Mouse (Mus musculus): Measurements from ENCODE around the gene Prkch. TPM values are rescaled to one million over a fixed set of nuclear protein-coding genes. Genes with fewer than 3 reads are reported as not detected.

Prkch gene
- polyA plus RNA-seq, 1 experiment from 2014 or later, result 14.3 TPM

DNA sequence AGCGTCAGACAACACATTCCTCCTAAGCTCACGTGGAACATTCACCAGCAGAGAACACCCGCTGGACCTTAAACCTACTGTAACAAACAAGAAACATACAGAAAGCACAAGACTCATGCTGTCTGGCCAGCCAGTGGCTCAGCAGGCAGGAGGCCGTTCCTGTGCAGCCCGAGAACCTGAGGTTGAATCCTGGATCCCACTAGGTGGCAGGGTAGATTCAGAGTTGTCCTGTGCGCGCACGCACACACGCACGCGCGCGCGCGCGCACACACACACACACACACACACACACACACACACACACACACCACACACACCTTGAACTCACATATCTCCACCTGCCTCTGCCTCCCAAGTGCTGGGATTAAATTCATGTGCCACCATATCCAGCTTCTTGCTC lies 110.5 kb downstream of the Prkch start:
- Histone ChIP-seq H3K27ac (no peak overlapping the region), H3K27me3 (replicated peaks) (no peaks in the 10 kb centered on the region), H3K4me2 (replicated peaks) (no peak overlapping the region), H3K9ac (no peak overlapping the region), H3K4me1 (peaks cover 6% of the 10 kb centered on the region; the same call in 1 of the 2 replicates), H3K4me3 (no peak overlapping the region), H3K36me3 (no peaks in the 10 kb centered on the region), H3K9me3 (no peaks in the 10 kb centered on the region)
- ATAC-seq (ENCODE audit: low FRiP score, low read depth), result no peak
- WGBS, result 82% methylated on average over 16 of the region's 16 CpGs

DNA sequence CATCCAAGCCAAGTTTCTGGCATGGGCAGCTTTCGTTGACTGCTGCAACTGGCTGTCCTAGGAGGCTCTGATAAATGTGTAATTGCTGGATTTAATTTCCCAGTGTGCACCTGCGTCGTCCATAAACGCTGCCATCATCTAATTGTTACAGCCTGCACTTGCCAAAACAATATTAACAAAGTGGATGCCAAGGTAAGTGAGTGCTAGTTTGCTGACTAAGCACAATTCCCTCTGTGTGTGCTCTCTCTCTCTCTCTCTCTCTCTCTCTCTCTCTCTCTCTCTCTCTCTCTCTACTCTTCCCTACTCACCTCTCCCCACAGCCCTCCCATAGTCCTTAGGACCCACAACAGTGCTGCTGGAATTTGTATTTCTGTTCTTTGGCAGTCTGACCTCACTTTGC lies 111.5 kb downstream of the Prkch start:
- Histone ChIP-seq H3K27ac (no peak overlapping the region), H3K27me3 (replicated peaks) (no peaks in the 10 kb centered on the region), H3K4me2 (replicated peaks) (no peak overlapping the region), H3K4me3 (no peak overlapping the region), H3K4me1 (peaks cover 6% of the 10 kb centered on the region; the same call in 1 of the 2 replicates), H3K9ac (no peak overlapping the region), H3K36me3 (no peaks in the 10 kb centered on the region), H3K9me3 (no peaks in the 10 kb centered on the region)
- ATAC-seq (ENCODE audit: low FRiP score, low read depth), result no peak
- WGBS, result 76% methylated on average over 4 of the region's 4 CpGs

DNA sequence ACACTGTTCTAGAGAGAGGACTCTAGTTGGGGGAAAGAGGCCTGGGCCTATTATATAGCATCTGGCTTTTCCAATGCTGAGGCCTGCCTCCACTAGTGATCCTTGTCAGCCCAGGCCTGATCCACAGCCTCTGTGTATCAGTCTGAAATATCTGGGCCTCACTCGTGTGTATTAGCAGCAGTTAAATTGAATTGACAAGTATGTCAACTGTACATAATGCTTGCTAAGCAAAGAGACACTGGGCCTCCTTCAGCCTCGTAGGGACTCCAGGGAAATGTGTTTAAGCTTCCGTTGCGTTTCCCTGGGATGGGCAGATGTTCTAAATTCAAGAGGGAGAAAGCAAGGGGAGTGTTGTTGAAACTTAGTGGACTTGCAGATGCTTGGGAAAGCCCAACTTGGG lies 112.3 kb downstream of the Prkch start:
- WGBS, result 85% methylated on average over 4 of the region's 4 CpGs
- H3K4me1 ChIP-seq, result peaks cover 6% of the 10 kb centered on the region; the same call in 1 of the 2 replicates
- ATAC-seq (ENCODE audit: low FRiP score, low read depth), result no peak

DNA sequence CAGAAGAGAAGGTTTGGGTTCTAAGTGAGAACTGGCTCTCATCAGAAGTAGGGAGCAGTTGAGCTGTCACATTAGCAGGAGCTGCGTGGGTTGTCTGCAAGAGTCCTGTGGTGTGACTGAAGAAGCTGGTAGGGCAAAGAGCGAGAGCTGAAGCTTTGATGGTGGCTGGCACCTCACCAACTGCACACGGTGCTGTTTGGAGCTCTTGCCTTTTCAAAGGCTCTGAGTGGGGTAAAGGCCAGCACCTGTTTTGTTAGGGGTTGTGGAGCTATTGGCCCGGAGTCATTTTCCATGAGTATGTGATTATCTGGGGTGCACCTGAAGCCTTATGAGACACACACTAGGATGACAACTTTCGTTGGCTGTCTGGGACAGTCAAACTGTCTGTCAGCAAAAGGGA lies 113.8 kb downstream of the Prkch start:
- no peak overlapping the region for H3K4me3 ChIP-seq
- H3K9me3 ChIP-seq, result no peaks in the 10 kb centered on the region
- no peak overlapping the region for H3K27ac ChIP-seq
- H3K4me1 ChIP-seq, result peaks cover 6% of the 10 kb centered on the region; the same call in 1 of the 2 replicates
- WGBS, result 92% methylated on average over 5 of the region's 5 CpGs
- no peaks in the 10 kb centered on the region for H3K27me3 ChIP-seq (replicated peaks)
- no peak for ATAC-seq (ENCODE audit: low FRiP score, low read depth)
- no peaks in the 10 kb centered on the region for H3K36me3 ChIP-seq
- H3K9ac ChIP-seq, result no peak overlapping the region
- H3K4me2 ChIP-seq (replicated peaks), result no peak overlapping the region

More for the DNA sequence above, 112.3 kb downstream of the Prkch start:
- no peak overlapping the region for H3K4me2 ChIP-seq (replicated peaks)
- no peak overlapping the region for H3K27ac ChIP-seq
- H3K4me3 ChIP-seq, result no peak overlapping the region
- H3K9me3 ChIP-seq, result no peaks in the 10 kb centered on the region
- no peaks in the 10 kb centered on the region for H3K36me3 ChIP-seq
- H3K9ac ChIP-seq, result no peak overlapping the region
- H3K27me3 ChIP-seq (replicated peaks), result no peaks in the 10 kb centered on the region

DNA sequence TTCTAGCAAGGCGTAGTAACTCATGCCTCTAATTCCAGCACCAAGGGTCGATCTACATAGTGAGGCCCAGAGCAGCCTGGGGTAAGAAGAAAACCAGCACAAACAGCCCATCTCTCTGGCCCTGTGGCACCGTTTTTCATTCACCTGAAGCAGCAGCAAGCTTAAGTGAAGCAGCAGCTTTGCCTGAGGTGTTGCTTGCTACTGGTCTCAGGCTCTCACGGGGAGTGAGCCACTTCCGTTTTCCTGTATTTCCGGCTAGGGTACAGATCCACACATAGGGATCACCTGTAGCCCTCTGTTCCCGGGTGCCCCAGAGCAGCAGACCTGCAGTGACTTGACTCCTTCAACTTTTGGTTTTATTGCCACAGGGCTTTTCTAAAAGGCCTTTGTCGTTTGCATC lies 114.2 kb downstream of the Prkch start:
- Histone ChIP-seq H3K36me3 (no peaks in the 10 kb centered on the region), H3K4me2 (replicated peaks) (no peak overlapping the region), H3K4me1 (peaks cover 6% of the 10 kb centered on the region; the same call in 1 of the 2 replicates), H3K4me3 (no peak overlapping the region), H3K9ac (no peak overlapping the region), H3K27me3 (replicated peaks) (no peaks in the 10 kb centered on the region), H3K9me3 (no peaks in the 10 kb centered on the region), H3K27ac (no peak overlapping the region)
- ATAC-seq (ENCODE audit: low FRiP score, low read depth), result no peak
- 72% methylated on average over 8 of the region's 8 CpGs for WGBS

DNA sequence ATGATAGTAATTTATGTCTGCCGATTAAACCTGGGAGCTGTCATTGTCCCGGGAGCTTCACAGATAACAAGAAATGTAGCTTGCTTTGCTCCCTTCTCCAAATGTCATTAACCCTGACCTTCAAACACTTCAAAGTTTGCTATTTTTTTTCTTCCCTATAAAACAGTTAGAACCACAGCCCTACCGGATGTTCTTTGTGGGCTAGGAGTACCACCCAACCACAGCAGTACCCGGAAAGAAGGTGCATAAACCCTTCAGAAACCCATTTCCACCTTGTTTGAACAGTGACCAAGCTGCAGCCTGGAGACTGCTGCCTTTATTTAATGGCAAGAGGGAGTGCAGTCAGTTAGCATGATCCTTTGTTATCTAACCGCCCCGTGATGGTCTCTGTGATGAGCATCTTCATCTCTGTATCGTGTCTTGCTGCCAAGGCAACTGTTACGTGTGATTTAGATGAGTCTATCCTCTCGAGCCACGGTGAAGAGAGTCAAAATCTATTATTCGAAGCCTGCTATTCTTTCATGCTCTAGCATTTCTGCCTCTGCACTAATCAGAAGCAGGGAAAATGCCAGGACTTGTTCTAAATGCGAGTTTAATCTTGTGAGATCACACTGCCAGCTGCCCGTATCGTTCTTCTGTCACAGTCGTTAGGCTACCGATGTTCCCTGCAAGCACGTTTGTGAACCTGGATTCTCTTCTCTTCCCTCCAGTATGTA lies 115.0 kb downstream of the Prkch start:
- Histone ChIP-seq H3K27me3 (replicated peaks) (no peaks in the 10 kb centered on the region), H3K9me3 (no peaks in the 10 kb centered on the region), H3K4me2 (replicated peaks) (no peak overlapping the region), H3K4me1 (peaks cover 6% of the 10 kb centered on the region; the same call in 1 of the 2 replicates), H3K4me3 (no peak overlapping the region), H3K9ac (no peak overlapping the region), H3K36me3 (no peaks in the 10 kb centered on the region), H3K27ac (no peak overlapping the region)
- no peak for ATAC-seq (ENCODE audit: low FRiP score, low read depth)
- WGBS, result 67% methylated on average over 17 of the region's 17 CpGs

DNA sequence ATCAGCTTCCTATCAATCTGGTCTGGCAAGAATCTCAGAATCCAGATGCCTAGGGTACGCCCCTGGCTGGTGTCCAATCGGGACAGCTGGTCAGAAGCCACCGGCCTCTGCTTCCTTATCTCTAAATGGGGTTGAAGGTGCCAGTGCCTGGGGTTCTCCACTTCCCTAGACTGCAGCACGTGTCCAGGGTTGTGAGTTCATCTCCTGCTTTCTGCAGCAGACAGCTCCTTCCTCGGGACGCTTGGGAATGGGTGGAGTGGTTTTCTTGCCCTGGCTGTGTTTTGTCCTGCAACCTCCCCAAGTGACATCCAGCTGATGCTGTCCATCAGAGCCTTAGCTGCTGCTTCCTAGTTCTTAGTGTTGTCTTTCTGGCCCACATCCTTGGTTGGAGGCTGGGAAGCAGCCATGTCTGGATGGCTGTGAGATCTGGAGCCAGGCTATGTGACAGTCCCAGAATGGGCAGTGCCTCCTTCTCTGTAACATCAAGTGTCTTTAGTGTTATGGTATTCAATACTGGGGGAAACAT lies 116.0 kb downstream of the Prkch start:
- H3K27ac ChIP-seq, result no peak overlapping the region
- no peak overlapping the region for H3K4me2 ChIP-seq (replicated peaks)
- H3K27me3 ChIP-seq (replicated peaks), result no peaks in the 10 kb centered on the region
- no peak for ATAC-seq (ENCODE audit: low FRiP score, low read depth)
- no peaks in the 10 kb centered on the region for H3K36me3 ChIP-seq
- peaks cover 6% of the 10 kb centered on the region; the same call in 1 of the 2 replicates for H3K4me1 ChIP-seq
- no peaks in the 10 kb centered on the region for H3K9me3 ChIP-seq
- H3K4me3 ChIP-seq, result no peak overlapping the region
- WGBS, result 78% methylated on average over 6 of the region's 6 CpGs
- H3K9ac ChIP-seq, result no peak overlapping the region

DNA sequence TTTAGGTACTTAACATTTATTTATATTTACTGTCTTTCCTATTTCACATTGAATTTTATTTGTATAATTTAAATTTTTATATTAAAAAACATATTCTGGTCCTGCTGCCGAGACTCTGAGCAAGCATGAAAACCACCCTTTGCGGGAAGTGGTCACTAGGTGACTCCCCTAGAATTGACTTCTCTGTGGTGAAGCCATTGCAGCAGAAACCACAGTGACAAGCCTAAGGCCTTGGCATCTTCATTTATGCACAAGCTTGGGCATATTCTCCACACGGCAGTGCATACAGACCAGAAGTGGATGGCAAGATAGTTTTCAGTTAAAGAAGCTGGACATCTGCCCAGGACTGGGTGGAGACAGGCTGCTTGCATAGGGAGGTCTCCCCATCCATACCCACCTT lies 117.4 kb downstream of the Prkch start:
- no peak overlapping the region for H3K4me3 ChIP-seq
- ATAC-seq (ENCODE audit: low FRiP score, low read depth), result no peak
- WGBS, result 90% methylated on average over 3 of the region's 3 CpGs

DNA sequence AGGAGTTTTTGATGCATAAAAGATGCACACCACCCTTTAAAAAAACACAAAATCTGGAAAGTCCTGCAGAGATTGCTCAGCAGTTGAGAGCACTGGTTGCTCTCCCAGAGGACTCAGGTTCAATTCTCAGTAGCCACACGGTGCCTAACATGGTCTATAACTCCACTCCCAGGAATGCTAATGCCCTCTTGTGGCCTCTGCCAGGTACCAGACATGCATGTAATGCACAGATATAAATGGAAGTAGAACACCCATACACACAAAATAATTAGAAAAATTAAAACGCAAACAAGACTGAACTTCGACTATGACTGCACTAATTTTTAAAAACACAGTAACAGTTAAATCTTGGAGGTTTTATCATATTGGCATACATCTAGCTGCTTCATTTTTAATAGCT lies 119.8 kb downstream of the Prkch start:
- ATAC-seq (ENCODE audit: low FRiP score, low read depth), result no peak
- no peaks in the 10 kb centered on the region for H3K9me3 ChIP-seq

More for the DNA sequence above, 117.4 kb downstream of the Prkch start:
- Histone ChIP-seq H3K27ac (no peak overlapping the region), H3K4me2 (replicated peaks) (no peak overlapping the region), H3K27me3 (replicated peaks) (no peaks in the 10 kb centered on the region), H3K4me1 (peaks cover 6% of the 10 kb centered on the region; the same call in 1 of the 2 replicates), H3K9me3 (no peaks in the 10 kb centered on the region), H3K9ac (no peak overlapping the region), H3K36me3 (no peaks in the 10 kb centered on the region)

DNA sequence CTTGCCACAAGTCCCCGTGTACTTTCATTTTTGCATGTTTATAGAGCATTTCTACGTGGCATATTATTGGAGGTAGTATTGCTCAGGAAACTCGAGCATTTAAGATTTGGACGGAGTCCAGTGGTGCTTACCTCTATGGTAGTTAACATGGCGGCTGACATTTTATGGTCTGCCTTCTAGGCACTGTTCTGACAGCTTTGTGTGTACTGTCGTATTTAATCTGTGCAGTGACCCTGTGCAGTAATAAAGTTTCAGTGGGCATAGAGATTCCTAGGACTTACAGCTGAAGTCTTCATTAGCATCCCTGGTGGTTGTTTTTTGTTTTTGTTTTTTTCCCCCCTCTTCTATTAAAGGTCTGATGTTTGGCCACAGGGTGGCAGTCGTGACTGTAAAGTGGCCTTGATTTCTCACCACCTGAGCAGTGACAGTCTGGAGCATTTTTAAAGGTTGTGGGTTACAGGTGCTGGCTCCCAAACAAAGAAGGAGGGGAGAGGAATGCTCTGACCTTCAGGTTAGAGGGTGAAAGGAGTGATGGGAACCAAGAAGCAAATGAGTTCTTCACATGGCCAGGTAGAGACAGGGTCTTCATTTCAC lies 120.6 kb downstream of the Prkch start:
- WGBS, result 48% methylated on average over 7 of the region's 7 CpGs
- H3K9me3 ChIP-seq, result no peaks in the 10 kb centered on the region
- no peak overlapping the region for H3K9ac ChIP-seq
- H3K27me3 ChIP-seq (replicated peaks), result peaks cover 7% of the 10 kb centered on the region
- 0 out of 2 replicates have a peak, but pooled peaks have one; percentile 57 for ATAC-seq (ENCODE audit: low FRiP score, low read depth)
- no peaks in the 10 kb centered on the region for H3K36me3 ChIP-seq
- no peak overlapping the region for H3K27ac ChIP-seq
- peaks cover 9% of the 10 kb centered on the region; the same call in 1 of the 2 replicates for H3K4me1 ChIP-seq
- H3K4me2 ChIP-seq (replicated peaks), result no peak overlapping the region
- H3K4me3 ChIP-seq, result no peak overlapping the region

More for the DNA sequence above, 119.8 kb downstream of the Prkch start:
- H3K9ac ChIP-seq, result no peak overlapping the region
- H3K4me1 ChIP-seq, result peaks cover 9% of the 10 kb centered on the region; the same call in 1 of the 2 replicates
- no peak overlapping the region for H3K4me2 ChIP-seq (replicated peaks)
- H3K27me3 ChIP-seq (replicated peaks), result no peaks in the 10 kb centered on the region
- no peak overlapping the region for H3K4me3 ChIP-seq
- no peak overlapping the region for H3K27ac ChIP-seq
- WGBS, result 83% methylated on average over 3 of the region's 3 CpGs
- H3K36me3 ChIP-seq, result no peaks in the 10 kb centered on the region

DNA sequence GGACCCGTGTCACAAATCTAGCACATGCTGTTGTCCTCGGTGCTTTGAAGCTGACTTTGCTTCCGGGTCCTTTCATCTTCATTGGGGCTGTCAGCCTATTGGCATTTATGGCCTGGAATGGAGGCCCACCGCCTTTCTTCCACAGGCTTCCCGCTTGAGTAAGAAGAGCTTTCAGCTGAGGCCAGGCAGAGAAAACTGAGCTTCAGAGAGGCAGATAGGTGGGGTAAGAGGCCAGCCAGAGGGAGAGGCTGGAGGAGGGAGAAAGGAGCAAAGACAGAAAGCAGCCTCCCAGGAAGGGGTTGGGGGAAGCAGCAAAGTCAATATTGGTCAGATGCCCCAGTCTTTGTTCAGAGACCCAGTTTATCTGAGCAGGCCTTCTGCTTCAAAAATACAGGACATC lies 123.9 kb downstream of the Prkch start:
- 7% methylated on average over 5 of the region's 5 CpGs for WGBS

DNA sequence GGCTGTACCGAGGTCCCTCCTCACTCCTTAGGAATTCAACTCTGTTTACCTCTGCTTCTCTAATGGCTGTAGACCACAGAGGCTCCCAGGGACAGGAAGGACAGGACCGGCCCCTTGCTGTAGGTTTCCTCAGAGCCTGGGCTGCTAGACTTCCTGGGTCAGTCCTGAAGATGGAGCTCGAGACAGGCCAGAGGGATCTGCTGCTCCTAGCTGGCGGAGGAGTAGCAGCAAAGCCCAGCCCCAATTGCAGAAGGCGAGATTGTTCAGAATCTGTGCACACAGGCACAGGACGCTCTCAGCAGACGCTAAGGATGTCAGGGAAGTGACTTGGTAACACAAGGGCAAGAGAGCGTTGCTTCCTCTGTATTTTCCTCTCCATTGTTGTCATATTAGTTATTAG lies 124.3 kb downstream of the Prkch start:
- no peaks in the 10 kb centered on the region for H3K9me3 ChIP-seq
- peaks cover 13% of the 10 kb centered on the region for H3K27me3 ChIP-seq (replicated peaks)
- H3K4me1 ChIP-seq, result peaks cover 9% of the 10 kb centered on the region; the same call in 1 of the 2 replicates
- H3K9ac ChIP-seq, result no peak overlapping the region
- ATAC-seq (ENCODE audit: low FRiP score, low read depth), result 0 out of 2 replicates have a peak, but pooled peaks have one; percentile 47
- no peaks in the 10 kb centered on the region for H3K36me3 ChIP-seq
- no peak overlapping the region for H3K4me2 ChIP-seq (replicated peaks)
- no peak overlapping the region for H3K4me3 ChIP-seq
- no peak overlapping the region for H3K27ac ChIP-seq
- 19% methylated on average over 8 of the region's 8 CpGs for WGBS

More for the DNA sequence above, 123.9 kb downstream of the Prkch start:
- Histone ChIP-seq H3K36me3 (no peaks in the 10 kb centered on the region), H3K27ac (no peak overlapping the region), H3K4me2 (replicated peaks) (no peak overlapping the region; the same call in 1 of the 2 replicates), H3K4me1 (peaks cover 9% of the 10 kb centered on the region; the same call in 1 of the 2 replicates), H3K4me3 (no peak overlapping the region), H3K9ac (no peak overlapping the region), H3K27me3 (replicated peaks) (peaks cover 13% of the 10 kb centered on the region), H3K9me3 (no peaks in the 10 kb centered on the region)
- ATAC-seq (ENCODE audit: low FRiP score, low read depth), result no peak
